Mouse (Mus musculus) MEL (cell line): ENCODE data around the gene Cfap58.

Source experiments
- BHLHE40 ChIP-seq: IDR thresholded peaks from 2 replicates; pipeline ENCODE4 v1.6.1; 2012; ENCODE audit warnings: low read depth, mild to moderate bottlenecking, inconsistent platforms, low read length, improper control_type of control experiment, borderline replicate concordance
- CTCF ChIP-seq, 3 experiments: IDR thresholded peaks in 2 of 3; conservative IDR thresholded peaks in 1 of 3; 2 replicates each; pipeline ENCODE4 v1.5.1; 2011 to 2012; ENCODE audit warnings: low read length in 3 of 3, low read depth in 2 of 3, mild to moderate bottlenecking in 2 of 3, improper control_type of control experiment in 1 of 3, inconsistent platforms in 1 of 3, mixed read lengths in 1 of 3, moderate library complexity in 1 of 3; ENCODE audit not compliant: control insufficient read depth in 1 of 3, insufficient read depth in 1 of 3, poor library complexity in 1 of 3, severe bottlenecking in 1 of 3
- ELF1 ChIP-seq: IDR thresholded peaks from 2 replicates; pipeline ENCODE4 v1.6.1; 2014; ENCODE audit warnings: low read depth, mild to moderate bottlenecking, inconsistent platforms, low read length, improper control_type of control experiment, moderate library complexity
- EP300 ChIP-seq, 2 experiments: IDR thresholded peaks; 2 replicates each; pipeline ENCODE4 v1.6.1; 2011; ENCODE audit warnings: improper control_type of control experiment in 2 of 2, low read length in 2 of 2, low read depth in 1 of 2, mild to moderate bottlenecking in 1 of 2
- KAT2A ChIP-seq: conservative IDR thresholded peaks from 2 replicates; pipeline ENCODE4 v1.6.1; 2012; ENCODE audit warnings: low read depth, low read length, improper control_type of control experiment, inconsistent platforms
- MAZ ChIP-seq: IDR thresholded peaks from 2 replicates; pipeline ENCODE4 v1.6.1; 2012; ENCODE audit warnings: low read depth, mild to moderate bottlenecking, inconsistent platforms, low read length, improper control_type of control experiment
- RCOR1 ChIP-seq: IDR thresholded peaks from 2 replicates; pipeline ENCODE4 v1.6.1; 2012; ENCODE audit warnings: low read depth, mild to moderate bottlenecking, inconsistent platforms, low read length, improper control_type of control experiment
- USF1 ChIP-seq: IDR thresholded peaks from 2 replicates; pipeline ENCODE4 v1.6.1; 2014; ENCODE audit warnings: low read depth, mild to moderate bottlenecking, inconsistent platforms, low read length, improper control_type of control experiment, moderate library complexity
- ZMIZ1 ChIP-seq: IDR thresholded peaks from 2 replicates; pipeline ENCODE4 v1.6.1; 2012; ENCODE audit warnings: low read depth, mild to moderate bottlenecking, inconsistent platforms, low read length, improper control_type of control experiment, moderate library complexity

DNA sequence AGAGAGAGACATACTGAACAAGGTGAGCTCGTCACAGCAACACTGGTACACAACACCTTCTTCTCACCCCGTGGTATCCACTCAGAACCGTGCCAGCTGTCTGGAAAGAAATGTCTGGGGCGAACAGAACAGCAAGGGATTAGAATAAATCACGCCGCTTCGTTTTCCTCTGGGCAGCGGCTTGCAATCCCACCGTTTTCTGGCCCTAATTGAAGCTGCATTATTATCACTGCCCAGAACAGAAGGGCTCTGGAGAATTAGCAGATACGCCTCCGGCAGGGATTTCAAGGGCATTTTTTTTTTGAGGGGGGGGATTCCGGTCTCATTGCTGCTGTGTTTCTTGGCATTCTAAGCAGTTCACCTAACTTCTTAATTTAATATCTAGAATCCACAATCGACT is 20.7 kb downstream of the Cfap58 start:
- TF ChIP-seq RCOR1 = no peak
- TF ChIP-seq CTCF (IDR thresholded peaks at IDR 0.05 in 2 of 3, conservative IDR thresholded peaks at IDR 0.05 in 1 of 3; ENCODE audit: control insufficient read depth in 1 of 3, insufficient read depth in 1 of 3, low read depth in 2 of 3, low read length in 3 of 3, poor library complexity in 1 of 3, severe bottlenecking in 1 of 3) = no peak
- TF ChIP-seq USF1 = no peak
- TF ChIP-seq MAZ = no peak
- no peak for TF ChIP-seq ZMIZ1
- no peak for TF ChIP-seq ELF1
- no peak for TF ChIP-seq BHLHE40
- no peak for TF ChIP-seq KAT2A
- TF ChIP-seq EP300 (IDR thresholded peaks at IDR 0.05; ENCODE audit: low read depth in 1 of 2, low read length in 2 of 2) = no peak
